Mouse (Mus musculus) CD4-positive, CD25-positive, alpha-beta regulatory T cell, adult 4 months (primary cell): ENCODE measurements around the gene Bcar3. TPM values are rescaled to one million over a fixed set of nuclear protein-coding genes. Genes with fewer than 3 reads are reported as not detected.

Experiments
- ATAC-seq: one replicate; pipeline ENCODE4 v1.8.0; 2017
- polyA plus RNA-seq, 2 experiments: library from polyadenylated mRNA; unstranded; fragments of 100-300 nt; shearing (Covaris generic); gene quantifications; one replicate each; pipeline ENCODE4 v1.2.1; 2017

Bcar3 gene
- polyA plus RNA-seq, 2 experiments from 2014 or later: 1.4 TPM; not detected in 1

- no peak for ATAC-seq
Observed at GRCm38 (mm10) chr3:122577360-122577759, 283.4 kb downstream of the Bcar3 start.

Other genes starting within 250 kb of the Bcar3 start
- not detected for gene Abca4, start 249.7 kb upstream of the Bcar3 start, polyA plus RNA-seq
- gene Gclm, start 48.6 kb upstream of the Bcar3 start, polyA plus RNA-seq: 10 to 100 TPM in 1 of 2 experiments, 1 to 10 TPM in 1; 7.8 to 11.4 TPM
- gene Dnttip2, start 19.7 kb upstream of the Bcar3 start, polyA plus RNA-seq: 100 to 1,000 TPM; 108 to 120 TPM